Mouse (Mus musculus) spleen, postnatal 14 days (tissue): ENCODE measurements around the gene Epas1.

ENCODE experiments used
- DNase-seq, 2 experiments: peaks; one replicate each; pipeline ENCODE4 v3.0.0; 2021 to 2022; ENCODE audit warnings: low spot score in 2 of 2

Gene Epas1

GRCm38 (mm10) chr17:86755581-86756195 lies 2.2 kb downstream of the Epas1 start:
- no peak for DNase-seq

- no peak for DNase-seq
Observed at GRCm38 (mm10) chr17:86757621-86758020, 4.1 kb downstream of the Epas1 start.

GRCm38 (mm10) chr17:86761859-86762258 lies 8.4 kb downstream of the Epas1 start:
- no peak for DNase-seq

- DNase-seq, result no peak
Observed at GRCm38 (mm10) chr17:86762479-86763242, 9.2 kb downstream of the Epas1 start.

- DNase-seq, result no peak
Observed at GRCm38 (mm10) chr17:86765762-86766404, 12.4 kb downstream of the Epas1 start.

- no peak for DNase-seq
Observed at GRCm38 (mm10) chr17:86766412-86766811, 12.9 kb downstream of the Epas1 start.

GRCm38 (mm10) chr17:86768596-86768995 lies 15.1 kb downstream of the Epas1 start:
- no peak for DNase-seq

GRCm38 (mm10) chr17:86769330-86770211 lies 16.1 kb downstream of the Epas1 start:
- DNase-seq, result no peak

- DNase-seq, result no peak
Observed at GRCm38 (mm10) chr17:86770848-86771247, 17.3 kb downstream of the Epas1 start.

GRCm38 (mm10) chr17:86772035-86772434 lies 18.5 kb downstream of the Epas1 start:
- DNase-seq, result no peak

GRCm38 (mm10) chr17:86772929-86773588 lies 19.6 kb downstream of the Epas1 start:
- no peak for DNase-seq

- no peak for DNase-seq
Observed at GRCm38 (mm10) chr17:86776538-86776937, 23.0 kb downstream of the Epas1 start.

- DNase-seq, result no peak
Observed at GRCm38 (mm10) chr17:86778147-86778546, 24.6 kb downstream of the Epas1 start.

- no peak for DNase-seq
Observed at GRCm38 (mm10) chr17:86779191-86780130, 26.0 kb downstream of the Epas1 start.

- no peak for DNase-seq
Observed at GRCm38 (mm10) chr17:86780708-86781318, 27.3 kb downstream of the Epas1 start.

GRCm38 (mm10) chr17:86781755-86782400 lies 28.4 kb downstream of the Epas1 start:
- DNase-seq, result no peak

- DNase-seq, result no peak
Observed at GRCm38 (mm10) chr17:86784405-86784977, 31.0 kb downstream of the Epas1 start.

GRCm38 (mm10) chr17:86785612-86786011 lies 32.1 kb downstream of the Epas1 start:
- no peak for DNase-seq

GRCm38 (mm10) chr17:86786496-86786895 lies 33.0 kb downstream of the Epas1 start:
- no peak for DNase-seq
